ENCODE assay signal across 9 mouse cellular contexts in genomic region chr4:122808108-122808507, GRCm38 (mm10). TPM values are rescaled to one million over a fixed set of nuclear protein-coding genes. Genes with fewer than 3 reads are reported as not detected.
DNase-seq lines count a peak whose midpoint lies in the region; ATAC-seq and TF ChIP-seq lines count a peak whose summit lies in the region.
"Had no signal": no experiment of that assay in that cellular context is flagged by ENCODE, and none has a peak within 500 bp of the region (broad histone marks: within the 10 kb centered on the region; RNA-seq: fewer than 3 reads in every experiment).

No protein-coding gene starts in this region.

- no peak overlapping the region for H3K4me3 ChIP-seq in bone marrow macrophage, adult 2 months (ENCODE audit: insufficient read depth, low read length)
- no peak overlapping the region for H3K4me3 ChIP-seq in lung, adult 2 months (replicated peaks; ENCODE audit: extremely low read depth, low read depth, low read length)
- H3K4me3 ChIP-seq in olfactory bulb, adult 2 months (ENCODE audit: insufficient read depth, low read depth, low read length) = no peak overlapping the region
- H3K4me3 ChIP-seq: embryonic facial prominence, embryonic 15.5 days had no signal

- intact Hi-C loops in heart, postnatal 10 days (cut with DNase I) = loop anchor here (2.0 to 10.0 kb wide), 5 partner anchors 51 to 277 kb away; no protein-coding TSS in a partner anchor

- TF ChIP-seq POLR2A in bone marrow macrophage, adult 2 months (IDR thresholded peaks at IDR 0.05; ENCODE audit: borderline replicate concordance, low read depth, low read length) = no peak
- no peak for TF ChIP-seq POLR2A in lung, adult 2 months (IDR thresholded peaks at IDR 0.05; ENCODE audit: borderline replicate concordance, extremely low read depth, low read depth, low read length)
- no peak for TF ChIP-seq POLR2A in olfactory bulb, adult 2 months (IDR thresholded peaks at IDR 0.05; ENCODE audit: insufficient read depth, low read depth, low read length)

- no peak overlapping the region for H3K27ac ChIP-seq in bone marrow macrophage, adult 2 months (ENCODE audit: insufficient read depth, low read depth, low read length)
- H3K27ac ChIP-seq in olfactory bulb, adult 2 months (ENCODE audit: insufficient read depth, low read depth, low read length) = no peak overlapping the region
- H3K27ac ChIP-seq: embryonic facial prominence, embryonic 15.5 days had no signal

- peak; percentile 93 for ATAC-seq in CD4-positive, CD25-positive, alpha-beta regulatory T cell, adult 4 months
- 0 out of 2 replicates have a peak, but pooled peaks have one; percentile 30 for ATAC-seq in erythroid progenitor cell, adult 5-6 weeks (replicated peaks; ENCODE audit: low FRiP score, poor library complexity, severe bottlenecking)

- WGBS in lung, adult 2 months = 18% methylated on average over 4 of the region's 4 CpGs
- 4% methylated on average over 4 of the region's 4 CpGs for WGBS in olfactory bulb, adult 2 months

- peaks cover 3% of the 10 kb centered on the region; the same call in 1 of the 2 replicates for H3K4me1 ChIP-seq in bone marrow macrophage, adult 2 months (ENCODE audit: control insufficient read depth, insufficient read depth, low read length)
- H3K4me1 ChIP-seq in lung, adult 2 months (ENCODE audit: control insufficient read depth, insufficient read depth, low read length) = no peaks in the 10 kb centered on the region
- H3K4me1 ChIP-seq in olfactory bulb, adult 2 months (ENCODE audit: control insufficient read depth, insufficient read depth, low read length) = no peaks in the 10 kb centered on the region
- H3K4me1 ChIP-seq: embryonic facial prominence, embryonic 15.5 days had no signal

- peak; percentile 95 for TF ChIP-seq CTCF in bone marrow macrophage, adult 2 months (IDR thresholded peaks at IDR 0.05; ENCODE audit: low read depth, low read length)
- peak; percentile 91 for TF ChIP-seq CTCF in lung, adult 2 months (IDR thresholded peaks at IDR 0.05; ENCODE audit: insufficient read depth, low read length)
- peak; percentile 68 for TF ChIP-seq CTCF in olfactory bulb, adult 2 months (IDR thresholded peaks at IDR 0.05; ENCODE audit: insufficient read depth, low read depth, low read length)

- peak; percentile 75 to 85 for DNase-seq in heart, postnatal 10 days
- DNase-seq in kidney, postnatal 25 days = peak; percentile 60 to 70
- DNase-seq in lung, adult 2 months = peak; percentile 61
- DNase-seq in testis, postnatal 14 days (ENCODE audit: low spot score) = peak; percentile 29

RNA-seq across cellular contexts. Expression of gene Ppt1, which starts 27.9 kb away (rescaled TPM):
- polyA plus RNA-seq in CD4-positive, CD25-positive, alpha-beta regulatory T cell, adult 4 months (2017; shearing (Covaris generic)) = 100 to 1,000 TPM; 112 to 156 TPM
- 152 and 158 TPM in 2 replicates for polyA plus RNA-seq in bone marrow macrophage, adult 2 months (2012; ENCODE audit: insufficient read depth, insufficient read length, missing spikeins)
- 15.1 and 39.3 TPM in 2 replicates for total RNA-seq in erythroid progenitor cell, adult 5-6 weeks (2015; ENCODE audit: low replicate concordance)
- total RNA-seq in erythroid progenitor cell, adult 5-6 weeks (2017; ENCODE audit: low replicate concordance) = 6.9 and 12.6 TPM in 2 replicates
- 10 to 100 TPM; 40.1 to 46.6 TPM for total RNA-seq in heart, postnatal 10 days (2021)
- polyA plus RNA-seq in lung, adult 2 months (2012; rRNA removed) = 35.2 and 43.6 TPM in 2 replicates
- 235 TPM in 1 of 2 replicates, not detected in the other for polyA plus RNA-seq in olfactory bulb, adult 2 months (2012; ENCODE audit: insufficient read depth, insufficient read length, low replicate concordance, missing spikeins)

Comparison
In these comparisons a context has a peak if more than half of its experiments do, and no peak if none do; other contexts are left out.
1. DNase-seq: peak in every context shown above with its lines; median percentile 80 in heart, postnatal 10 days; 65 in kidney, postnatal 25 days; 61 in lung, adult 2 months; 29 in testis, postnatal 14 days.